Mouse (Mus musculus): ENCODE data around the gene Cdk15. TPM values are rescaled to one million over a fixed set of nuclear protein-coding genes. Genes with fewer than 3 reads are reported as not detected.

Cdk15 gene
- polyA plus RNA-seq, 1 experiment from 2014 or later = 1.0 TPM

DNA sequence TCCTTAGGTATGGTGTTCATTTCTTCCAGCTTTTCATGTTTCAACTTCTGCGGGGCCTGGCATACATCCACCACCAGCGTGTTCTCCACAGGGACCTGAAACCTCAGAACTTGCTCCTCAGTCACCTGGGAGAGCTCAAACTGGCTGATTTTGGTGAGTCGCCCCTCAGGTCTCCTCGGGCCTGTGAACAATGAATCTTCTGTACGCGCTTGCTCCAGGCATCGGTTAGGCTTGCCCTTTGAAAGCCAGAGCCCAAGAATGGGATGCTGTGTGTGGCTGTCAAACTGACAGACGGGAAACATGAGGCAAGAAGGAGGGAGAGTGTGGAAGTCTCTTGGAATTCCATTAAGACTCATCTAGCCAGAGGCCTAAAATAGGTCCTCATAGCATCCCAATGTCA, 31.0 kb downstream of the Cdk15 start:
- Histone ChIP-seq H3K4me3 (no peak overlapping the region), H3K9me3 (no peaks in the 10 kb centered on the region), H3K27me3 (no peaks in the 10 kb centered on the region), H3K9ac (no peak overlapping the region), H3K4me2 (no peak overlapping the region), H3K27ac (replicated peaks) (no peak overlapping the region), H3K36me3 (no peaks in the 10 kb centered on the region), H3K4me1 (replicated peaks) (no peaks in the 10 kb centered on the region)
- ATAC-seq (ENCODE audit: low read depth) = no peak
- WGBS = 66% methylated on average over 8 of the region's 8 CpGs

GRCm38 (mm10) chr1:59291652-59292051, 34.9 kb downstream of the Cdk15 start:
- no peak for ATAC-seq (ENCODE audit: low read depth)
- Histone ChIP-seq H3K4me1 (replicated peaks) (no peaks in the 10 kb centered on the region), H3K4me2 (no peak overlapping the region), H3K4me3 (no peak overlapping the region), H3K36me3 (no peaks in the 10 kb centered on the region), H3K27ac (replicated peaks) (no peak overlapping the region), H3K9ac (no peak overlapping the region), H3K9me3 (no peaks in the 10 kb centered on the region), H3K27me3 (no peaks in the 10 kb centered on the region)
- WGBS = 29% methylated on average over 2 of the region's 2 CpGs

DNA sequence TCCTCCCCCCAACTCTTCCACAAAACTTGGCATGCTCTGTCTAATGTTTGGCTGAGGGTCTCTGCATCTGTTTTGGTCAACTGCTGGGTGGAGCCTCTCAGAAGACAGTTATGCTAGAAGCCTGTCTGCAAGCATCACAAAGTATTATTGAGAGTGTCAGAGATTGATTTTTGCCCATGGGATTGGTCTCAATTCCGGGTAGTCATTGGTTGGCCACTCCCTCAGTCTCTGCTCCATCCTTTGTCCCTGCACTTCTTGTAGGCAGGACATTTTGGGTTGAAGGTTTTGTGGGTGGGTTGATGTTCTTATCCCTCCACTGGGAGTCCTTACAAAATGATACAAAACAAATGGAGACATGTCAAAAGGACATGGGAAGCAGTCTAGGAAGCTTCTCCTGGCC, 39.1 kb downstream of the Cdk15 start:
- Histone ChIP-seq H3K9me3 (no peaks in the 10 kb centered on the region), H3K9ac (no peak overlapping the region), H3K27me3 (no peaks in the 10 kb centered on the region), H3K4me2 (no peak overlapping the region), H3K4me3 (no peak overlapping the region), H3K27ac (replicated peaks) (no peak overlapping the region), H3K36me3 (no peaks in the 10 kb centered on the region), H3K4me1 (replicated peaks) (no peaks in the 10 kb centered on the region)
- no peak for ATAC-seq (ENCODE audit: low read depth)
- 79% methylated on average over 1 of the region's 1 CpGs for WGBS

- no peak for ATAC-seq (ENCODE audit: low read depth)
- 84% methylated on average over 3 of the region's 3 CpGs for WGBS
- Histone ChIP-seq H3K27ac (replicated peaks) (no peak overlapping the region), H3K4me3 (no peak overlapping the region), H3K9me3 (no peaks in the 10 kb centered on the region), H3K9ac (no peak overlapping the region), H3K27me3 (no peaks in the 10 kb centered on the region), H3K4me2 (no peak overlapping the region), H3K4me1 (replicated peaks) (no peaks in the 10 kb centered on the region), H3K36me3 (no peaks in the 10 kb centered on the region)
Measured at GRCm38 (mm10) chr1:59297167-59297566, 40.5 kb downstream of the Cdk15 start.

DNA sequence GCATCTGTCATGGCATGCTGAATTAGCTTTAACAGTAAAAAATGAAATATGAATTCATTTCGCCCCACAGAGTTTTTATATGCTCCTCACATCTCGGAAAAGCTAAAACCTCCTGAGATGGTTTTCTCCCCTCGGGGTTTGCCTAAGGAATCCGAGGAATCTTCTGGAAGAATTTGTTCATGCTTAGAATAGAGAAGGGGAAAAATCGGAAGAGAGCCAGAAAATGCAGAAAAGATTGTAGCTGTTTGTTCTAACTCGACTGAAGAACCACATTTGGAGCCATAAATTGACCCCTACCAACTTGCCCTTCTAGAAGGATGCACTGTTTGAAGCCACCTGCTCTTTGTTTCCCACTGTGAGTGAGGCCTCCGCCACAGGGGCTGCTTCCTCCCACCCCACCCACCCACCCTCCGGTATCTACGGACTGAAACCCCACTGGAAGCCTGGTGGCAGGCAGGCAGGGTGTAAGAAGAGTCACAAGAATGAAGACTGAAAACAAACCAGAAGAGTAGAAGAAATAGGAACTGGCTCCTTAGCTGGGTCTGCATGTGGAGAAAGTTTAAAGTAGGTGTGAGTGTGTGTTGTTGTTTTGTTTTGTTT, 41.9 kb downstream of the Cdk15 start:
- no peaks in the 10 kb centered on the region for H3K4me1 ChIP-seq (replicated peaks)
- no peak overlapping the region for H3K27ac ChIP-seq (replicated peaks)
- H3K9ac ChIP-seq = no peak overlapping the region
- 47% methylated on average over 9 of the region's 9 CpGs for WGBS
- no peaks in the 10 kb centered on the region for H3K9me3 ChIP-seq
- no peak overlapping the region for H3K4me2 ChIP-seq
- no peak overlapping the region for H3K4me3 ChIP-seq
- H3K27me3 ChIP-seq = no peaks in the 10 kb centered on the region
- no peaks in the 10 kb centered on the region for H3K36me3 ChIP-seq
- no peak for ATAC-seq (ENCODE audit: low read depth)

- no peak overlapping the region for H3K4me3 ChIP-seq
- H3K9ac ChIP-seq = no peak overlapping the region
- no peak overlapping the region for H3K27ac ChIP-seq (replicated peaks)
- H3K4me1 ChIP-seq (replicated peaks) = peaks cover 14% of the 10 kb centered on the region
- no peak overlapping the region for H3K4me2 ChIP-seq
- no peak for ATAC-seq (ENCODE audit: low read depth)
- no peaks in the 10 kb centered on the region for H3K9me3 ChIP-seq
- no peaks in the 10 kb centered on the region for H3K36me3 ChIP-seq
- no peaks in the 10 kb centered on the region; the same call in 1 of the 2 replicates for H3K27me3 ChIP-seq
- WGBS = 81% methylated on average over 5 of the region's 5 CpGs
Measured at GRCm38 (mm10) chr1:59307310-59307709, 50.6 kb downstream of the Cdk15 start.

DNA sequence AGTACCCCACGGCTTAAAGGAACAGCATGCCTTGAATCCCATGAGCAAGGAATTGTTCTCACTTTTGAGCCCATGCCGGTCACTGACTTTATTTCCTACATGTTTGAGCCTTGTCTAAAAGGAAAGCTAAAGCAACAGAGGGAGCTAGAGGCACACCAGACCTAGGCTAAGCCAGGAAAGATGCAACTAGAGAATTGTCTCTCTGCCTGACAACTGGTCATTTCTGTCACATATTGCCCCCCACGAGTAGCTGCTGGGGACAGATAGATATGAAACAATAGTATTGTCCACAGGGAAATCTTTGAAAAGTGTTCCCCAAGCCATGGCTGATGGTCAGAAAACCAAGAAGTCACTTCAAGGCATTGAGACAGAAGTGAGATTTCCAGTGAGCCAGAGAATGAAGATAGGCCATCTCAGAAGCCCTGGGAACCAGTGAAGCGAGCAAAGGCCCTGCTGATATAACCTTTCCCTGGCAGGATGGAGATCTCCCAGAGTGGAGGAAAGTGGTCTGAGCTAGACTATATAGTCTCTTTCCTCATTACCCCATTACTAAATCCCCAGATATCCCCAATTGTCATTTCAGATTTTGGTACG, 54.7 kb downstream of the Cdk15 start:
- Histone ChIP-seq H3K4me2 (no peak overlapping the region), H3K27me3 (no peaks in the 10 kb centered on the region; the same call in 1 of the 2 replicates), H3K9me3 (no peaks in the 10 kb centered on the region), H3K36me3 (no peaks in the 10 kb centered on the region), H3K4me1 (replicated peaks) (peaks cover 47% of the 10 kb centered on the region), H3K9ac (no peak overlapping the region), H3K4me3 (no peak overlapping the region), H3K27ac (replicated peaks) (no peak overlapping the region)
- ATAC-seq (ENCODE audit: low read depth) = no peak
- WGBS = 61% methylated on average over 5 of the region's 5 CpGs

- no peaks in the 10 kb centered on the region for H3K36me3 ChIP-seq
- H3K27me3 ChIP-seq = no peaks in the 10 kb centered on the region; the same call in 1 of the 2 replicates
- peaks cover 50% of the 10 kb centered on the region for H3K4me1 ChIP-seq (replicated peaks)
- no peaks in the 10 kb centered on the region for H3K9me3 ChIP-seq
- 54% methylated on average over 10 of the region's 10 CpGs for WGBS
- H3K4me3 ChIP-seq = no peak overlapping the region
- H3K9ac ChIP-seq = no peak overlapping the region
- H3K27ac ChIP-seq (replicated peaks) = no peak overlapping the region
- no peak overlapping the region for H3K4me2 ChIP-seq
- no peak for ATAC-seq (ENCODE audit: low read depth)
Measured at GRCm38 (mm10) chr1:59312187-59313153, 55.8 kb downstream of the Cdk15 start.

GRCm38 (mm10) chr1:59313154-59313940, 56.6 kb downstream of the Cdk15 start:
- peaks cover 53% of the 10 kb centered on the region for H3K4me1 ChIP-seq (replicated peaks)
- H3K4me3 ChIP-seq = no peak overlapping the region
- no peaks in the 10 kb centered on the region for H3K36me3 ChIP-seq
- no peak overlapping the region for H3K9ac ChIP-seq
- no peaks in the 10 kb centered on the region for H3K27me3 ChIP-seq
- no peak overlapping the region for H3K27ac ChIP-seq (replicated peaks)
- H3K9me3 ChIP-seq = no peaks in the 10 kb centered on the region
- no peak for ATAC-seq (ENCODE audit: low read depth)
- no peak overlapping the region for H3K4me2 ChIP-seq
- 80% methylated on average over 8 of the region's 8 CpGs for WGBS

DNA sequence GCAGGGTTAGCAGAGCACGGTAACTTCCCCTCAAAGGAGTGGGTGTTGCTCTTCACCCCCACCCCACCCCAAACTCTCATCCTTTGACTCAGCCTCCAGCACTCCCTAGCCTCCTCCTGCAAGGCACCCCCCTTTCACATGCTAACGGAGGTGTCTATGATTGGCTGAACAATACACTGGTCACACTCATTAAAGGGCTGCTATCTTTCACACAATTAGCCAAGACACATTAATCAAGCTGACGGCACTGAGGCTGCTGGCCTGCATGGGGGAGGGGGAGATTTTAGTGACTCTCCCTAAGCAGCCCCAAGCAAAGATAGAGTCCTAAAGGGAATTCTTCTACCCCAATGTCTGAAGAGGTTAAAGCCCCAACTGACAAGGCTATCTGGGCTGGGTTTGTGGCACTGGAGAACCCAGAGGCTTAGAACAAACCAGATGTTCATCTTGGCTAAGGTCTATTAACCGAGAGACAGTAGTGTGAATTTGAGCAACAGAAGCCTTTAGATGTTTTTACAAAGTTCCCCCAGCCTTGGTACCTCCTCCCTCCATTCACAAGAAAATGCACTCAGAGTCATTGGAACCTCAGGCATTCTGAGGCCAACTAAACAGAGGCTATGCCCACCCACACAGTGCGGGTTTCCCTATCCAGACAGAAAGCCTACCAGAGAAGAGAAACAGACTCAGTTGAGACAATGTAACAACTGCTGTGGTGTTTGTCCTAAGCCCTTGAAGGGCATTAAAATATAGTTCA, 58.5 kb downstream of the Cdk15 start:
- H3K27ac ChIP-seq (replicated peaks) = peak overlapping the region; percentile 4; the same call in 1 of the 2 replicates
- peak overlapping the region; percentile 26 for H3K4me2 ChIP-seq
- no peak overlapping the region for H3K9ac ChIP-seq

DNA sequence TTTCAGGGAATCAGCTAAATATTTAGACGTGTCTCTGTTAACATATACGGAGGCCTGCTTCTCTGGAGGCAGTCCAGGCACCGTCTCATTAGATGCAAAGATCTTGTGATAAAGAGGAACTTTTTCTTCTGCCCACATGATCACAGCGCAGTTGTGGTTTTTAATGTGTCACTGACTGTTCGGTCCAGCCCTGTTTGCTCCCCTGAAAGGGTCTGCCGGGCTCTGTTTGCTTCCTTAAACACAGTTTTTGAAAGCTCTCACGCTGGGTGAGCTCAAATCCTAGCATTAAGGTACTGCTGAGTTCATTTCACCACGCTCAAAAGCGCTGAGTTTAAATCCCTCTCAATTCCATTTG, 59.3 kb downstream of the Cdk15 start:
- Histone ChIP-seq H3K4me1 (replicated peaks) (peaks cover 53% of the 10 kb centered on the region), H3K27ac (replicated peaks) (peak overlapping the region; percentile 63), H3K9me3 (no peaks in the 10 kb centered on the region), H3K27me3 (no peaks in the 10 kb centered on the region), H3K4me2 (peak overlapping the region; percentile 43), H3K4me3 (no peak overlapping the region), H3K36me3 (no peaks in the 10 kb centered on the region), H3K9ac (peak overlapping the region; percentile 22; the same call in 1 of the 2 replicates)
- 2% methylated on average over 9 of the region's 9 CpGs for WGBS
- 0 out of 2 replicates have a peak, but pooled peaks have one; percentile 30 for ATAC-seq (ENCODE audit: low read depth)

More for the DNA sequence above, 58.5 kb downstream of the Cdk15 start:
- ATAC-seq (ENCODE audit: low read depth) = peak; percentile 87
- peaks cover 53% of the 10 kb centered on the region for H3K4me1 ChIP-seq (replicated peaks)
- WGBS = 6% methylated on average over 5 of the region's 5 CpGs
- no peak overlapping the region for H3K4me3 ChIP-seq
- no peaks in the 10 kb centered on the region for H3K9me3 ChIP-seq
- no peaks in the 10 kb centered on the region for H3K36me3 ChIP-seq
- H3K27me3 ChIP-seq = no peaks in the 10 kb centered on the region

Data from neural tube, embryonic 13.5 days (tissue).